8 mouse cellular contexts compared by ENCODE assay signal in genomic region chr8:107389557-107389956, GRCm38 (mm10). TPM values are rescaled to one million over a fixed set of nuclear protein-coding genes. Genes with fewer than 3 reads are reported as not detected.
A peak's percentile ranks its signal among the peaks of the same experiment; 100 is the strongest.
DNase-seq lines count a peak whose midpoint lies in the region; ATAC-seq and TF ChIP-seq lines count a peak whose summit lies in the region.

No protein-coding gene starts in this region.

- no peaks in the 10 kb centered on the region for H3K9me3 ChIP-seq in forebrain, embryonic 13.5 days (replicated peaks)
- H3K9me3 ChIP-seq in forebrain, embryonic 10.5 days, result no peaks in the 10 kb centered on the region
- no peaks in the 10 kb centered on the region for H3K9me3 ChIP-seq in midbrain, embryonic 14.5 days (ENCODE audit: control insufficient read depth, low read length)
- H3K9me3 ChIP-seq in midbrain, embryonic 13.5 days, result no peaks in the 10 kb centered on the region

- no peak for TF ChIP-seq CTCF in gastrocnemius, adult 2 months (IDR thresholded peaks at IDR 0.05)

- H3K4me2 ChIP-seq in forebrain, embryonic 13.5 days, result no peak overlapping the region
- no peak overlapping the region for H3K4me2 ChIP-seq in midbrain, embryonic 14.5 days (ENCODE audit: low read length)
- H3K4me2 ChIP-seq in midbrain, embryonic 13.5 days (replicated peaks), result no peak overlapping the region

- intact Hi-C loops in heart, postnatal 10 days (cut with DNase I), result loop anchor here (5.0 kb wide), 1 partner anchor 188 kb away; no protein-coding TSS in a partner anchor
- intact Hi-C loops in gastrocnemius, adult 2 months (cut with DNase I), result loop anchor here (10.0 kb wide), 1 partner anchor 185 kb away; no protein-coding TSS in a partner anchor

- ATAC-seq in forebrain, embryonic 13.5 days, result peak; percentile 72
- ATAC-seq in midbrain, embryonic 14.5 days (ENCODE audit: low FRiP score, low TSS enrichment), result no peak; the same call in 1 of the 2 replicates
- no peak for ATAC-seq in midbrain, embryonic 13.5 days
- no peak for ATAC-seq in inflammation-experienced regulatory T-cells, adult 6 months

- no peak overlapping the region for H3K27ac ChIP-seq in forebrain, embryonic 13.5 days
- H3K27ac ChIP-seq in forebrain, embryonic 10.5 days, result no peak overlapping the region
- H3K27ac ChIP-seq in midbrain, embryonic 14.5 days (replicated peaks; ENCODE audit: low read depth, low read length), result no peak overlapping the region
- H3K27ac ChIP-seq in midbrain, embryonic 13.5 days, result no peak overlapping the region
- no peak overlapping the region for H3K27ac ChIP-seq in gastrocnemius, adult 2 months

- H3K4me3 ChIP-seq in forebrain, embryonic 13.5 days, result no peak overlapping the region
- H3K4me3 ChIP-seq in forebrain, embryonic 10.5 days, result no peak overlapping the region
- no peak overlapping the region for H3K4me3 ChIP-seq in midbrain, embryonic 14.5 days (replicated peaks; ENCODE audit: low read depth, low read length)
- H3K4me3 ChIP-seq in midbrain, embryonic 13.5 days (replicated peaks), result no peak overlapping the region
- H3K4me3 ChIP-seq in gastrocnemius, adult 2 months, result no peak overlapping the region

- WGBS in forebrain, embryonic 13.5 days, result 49% methylated on average over 8 of the region's 8 CpGs
- 94% methylated on average over 8 of the region's 8 CpGs for WGBS in forebrain, embryonic 10.5 days
- WGBS in midbrain, embryonic 14.5 days, result 74% methylated on average over 8 of the region's 8 CpGs
- 78% methylated on average over 8 of the region's 8 CpGs for WGBS in midbrain, embryonic 13.5 days

- H3K9ac ChIP-seq in forebrain, embryonic 13.5 days, result no peak overlapping the region
- H3K9ac ChIP-seq in midbrain, embryonic 14.5 days (replicated peaks; ENCODE audit: low read length), result no peak overlapping the region
- H3K9ac ChIP-seq in midbrain, embryonic 13.5 days (replicated peaks), result no peak overlapping the region

- H3K27me3 ChIP-seq in forebrain, embryonic 13.5 days, result no peaks in the 10 kb centered on the region
- no peaks in the 10 kb centered on the region for H3K27me3 ChIP-seq in forebrain, embryonic 10.5 days (ENCODE audit: poor library complexity, severe bottlenecking)
- no peaks in the 10 kb centered on the region for H3K27me3 ChIP-seq in midbrain, embryonic 14.5 days (ENCODE audit: control insufficient read depth, insufficient read depth, low read length)
- no peaks in the 10 kb centered on the region for H3K27me3 ChIP-seq in midbrain, embryonic 13.5 days

- H3K36me3 ChIP-seq in forebrain, embryonic 13.5 days (ENCODE audit: poor library complexity, severe bottlenecking), result no peaks in the 10 kb centered on the region
- no peaks in the 10 kb centered on the region for H3K36me3 ChIP-seq in forebrain, embryonic 10.5 days (replicated peaks)
- no peaks in the 10 kb centered on the region for H3K36me3 ChIP-seq in midbrain, embryonic 14.5 days (ENCODE audit: control insufficient read depth, insufficient read depth, low read length)
- no peaks in the 10 kb centered on the region for H3K36me3 ChIP-seq in midbrain, embryonic 13.5 days

- no peak for DNase-seq in forebrain, embryonic 10.5 days (ENCODE audit: extremely low spot score, low spot score)
- DNase-seq in midbrain, embryonic 14.5 days, result peak; percentile 84
- peak; percentile 81 to 82 for DNase-seq in heart, postnatal 10 days
- DNase-seq in lung, postnatal 4 days, result peak; percentile 40 to 65
- no peak for DNase-seq in gastrocnemius, adult 2 months

- H3K4me1 ChIP-seq in forebrain, embryonic 13.5 days, result peaks cover 9% of the 10 kb centered on the region
- H3K4me1 ChIP-seq in forebrain, embryonic 10.5 days, result no peaks in the 10 kb centered on the region
- no peaks in the 10 kb centered on the region for H3K4me1 ChIP-seq in midbrain, embryonic 14.5 days (ENCODE audit: control insufficient read depth, insufficient read depth, low read length)
- no peaks in the 10 kb centered on the region for H3K4me1 ChIP-seq in midbrain, embryonic 13.5 days (replicated peaks)

RNA-seq across cellular contexts. Expression of gene Nqo1, which starts 13.4 kb away (rescaled TPM):
- polyA plus RNA-seq in forebrain, embryonic 13.5 days (2015; fragmentation: Nextera tagmentation; extraction: Ambion mirVana), result 4.1 and 4.5 TPM in 2 replicates
- 6.3 and 7.7 TPM in 2 replicates for polyA plus RNA-seq in forebrain, embryonic 10.5 days (2016; fragmentation: Nextera tagmentation; extraction: Ambion mirVana)
- polyA plus RNA-seq in midbrain, embryonic 14.5 days (2014; fragmentation: Nextera tagmentation; extraction: Ambion mirVana), result 3.2 and 4.6 TPM in 2 replicates
- polyA plus RNA-seq in midbrain, embryonic 13.5 days (2015; fragmentation: Nextera tagmentation; extraction: Ambion mirVana), result 3.3 and 3.7 TPM in 2 replicates
- total RNA-seq in heart, postnatal 10 days (2021), result 10 to 100 TPM; 14.8 to 17.0 TPM
- polyA plus RNA-seq in inflammation-experienced regulatory T-cells, adult 6 months (2017; shearing (Covaris generic)), result 1 to 10 TPM in 1 of 3 experiments, under 1 TPM in 2; 0.50 to 5.3 (median 0.94) TPM
- total RNA-seq in gastrocnemius, adult 2 months (2021), result 10 to 100 TPM; 25.5 to 30.5 TPM

RNA-seq across cellular contexts. Expression of gene Nob1, which starts 35.3 kb away (rescaled TPM):
- polyA plus RNA-seq in forebrain, embryonic 13.5 days (2015; fragmentation: Nextera tagmentation; extraction: Ambion mirVana), result 75.1 and 75.6 TPM in 2 replicates
- 99.5 TPM in 2 replicates for polyA plus RNA-seq in forebrain, embryonic 10.5 days (2016; fragmentation: Nextera tagmentation; extraction: Ambion mirVana)
- 52.0 and 60.3 TPM in 2 replicates for polyA plus RNA-seq in midbrain, embryonic 14.5 days (2014; fragmentation: Nextera tagmentation; extraction: Ambion mirVana)
- polyA plus RNA-seq in midbrain, embryonic 13.5 days (2015; fragmentation: Nextera tagmentation; extraction: Ambion mirVana), result 70.8 and 75.5 TPM in 2 replicates
- total RNA-seq in heart, postnatal 10 days (2021), result 10 to 100 TPM; 23.3 to 26.1 TPM
- 10 to 100 TPM; 46.3 to 77.0 (median 59.8) TPM for polyA plus RNA-seq in inflammation-experienced regulatory T-cells, adult 6 months (2017; shearing (Covaris generic))
- 10 to 100 TPM; 25.5 to 26.1 TPM for total RNA-seq in gastrocnemius, adult 2 months (2021)

RNA-seq across cellular contexts. Expression of gene Wwp2, which starts 46.6 kb away (rescaled TPM):
- 40.8 and 46.5 TPM in 2 replicates for polyA plus RNA-seq in forebrain, embryonic 13.5 days (2015; fragmentation: Nextera tagmentation; extraction: Ambion mirVana)
- polyA plus RNA-seq in forebrain, embryonic 10.5 days (2016; fragmentation: Nextera tagmentation; extraction: Ambion mirVana), result 56.8 and 57.9 TPM in 2 replicates
- 38.3 and 50.5 TPM in 2 replicates for polyA plus RNA-seq in midbrain, embryonic 14.5 days (2014; fragmentation: Nextera tagmentation; extraction: Ambion mirVana)
- polyA plus RNA-seq in midbrain, embryonic 13.5 days (2015; fragmentation: Nextera tagmentation; extraction: Ambion mirVana), result 48.9 and 50.0 TPM in 2 replicates
- 10 to 100 TPM; 27.2 to 30.1 TPM for total RNA-seq in heart, postnatal 10 days (2021)
- 100 to 1,000 TPM in 2 of 3 experiments, 10 to 100 TPM in 1; 95.1 to 126 (median 115) TPM for polyA plus RNA-seq in inflammation-experienced regulatory T-cells, adult 6 months (2017; shearing (Covaris generic))
- 10 to 100 TPM; 15.0 to 16.9 TPM for total RNA-seq in gastrocnemius, adult 2 months (2021)

Comparison
In these comparisons a context has a peak if more than half of its experiments do, and no peak if none do; other contexts are left out.
1. DNase-seq: peak in midbrain, embryonic 14.5 days (single experiment), heart, postnatal 10 days (2 of 2) and lung, postnatal 4 days (2 of 2); none in forebrain, embryonic 10.5 days (single experiment) and gastrocnemius, adult 2 months (single experiment).